Mouse (Mus musculus): ENCODE measurements around the gene Tmsb15b1. TPM values are rescaled to one million over a fixed set of nuclear protein-coding genes. Genes with fewer than 3 reads are reported as not detected.
"Not testable (repeated sequence)": the region's sequence is repeated elsewhere in the genome, so short reads cannot be mapped to it uniquely, and the experiment has no call there.

Tmsb15b1 gene
- polyA plus RNA-seq (2016; fragmentation: Nextera tagmentation; extraction: Ambion mirVana): 22.7 and 25.2 TPM in 2 replicates

- H3K4me3 ChIP-seq: peak within 1 kb of the TSS; percentile 58
- peak; percentile 81 for DNase-seq (ENCODE audit: low spot score)
- no peak within 1 kb of the TSS for H3K27ac ChIP-seq (replicated peaks)
- H3K9me3 ChIP-seq: no peaks in the 10 kb centered on the region
- H3K4me1 ChIP-seq: no peaks in the 10 kb centered on the region
- WGBS: 21% methylated on average over 15 of the region's 15 CpGs
- H3K27me3 ChIP-seq (replicated peaks; ENCODE audit: low read depth, poor library complexity, severe bottlenecking): no peaks in the 10 kb centered on the region
- H3K36me3 ChIP-seq (replicated peaks): no peaks in the 10 kb centered on the region
Measured at GRCm38 (mm10) chrX:136976424-136977084, at the start of gene Tmsb15b1, which contains the start of gene Tmsb15l. Gene Tmsb15b1 (minus strand): TSS chrX:136976874. Gene Tmsb15l (minus strand): TSS chrX:136976869.

GRCm38 (mm10) chrX:137019310-137019709, 42.6 kb upstream of the Tmsb15b1 start:
- 14% methylated on average over 1 of the region's 1 CpGs for WGBS
- peak; percentile 50 for DNase-seq (ENCODE audit: low spot score)
- no peak overlapping the region for H3K27ac ChIP-seq (replicated peaks)

GRCm38 (mm10) chrX:137017668-137018067, 41.0 kb upstream of the Tmsb15b1 start:
- 33% methylated on average over 1 of the region's 1 CpGs for WGBS
- Histone ChIP-seq H3K4me1 (no peaks in the 10 kb centered on the region), H3K36me3 (replicated peaks) (no peaks in the 10 kb centered on the region; the same call in 1 of the 2 replicates), H3K9me3 (no peaks in the 10 kb centered on the region), H3K4me3 (no peak overlapping the region), H3K27me3 (replicated peaks; ENCODE audit: low read depth, poor library complexity, severe bottlenecking) (peaks cover 4% of the 10 kb centered on the region; the same call in 1 of the 2 replicates), H3K27ac (replicated peaks) (no peak overlapping the region)
- DNase-seq (ENCODE audit: low spot score): peak; percentile 25

More at GRCm38 (mm10) chrX:137019310-137019709, 42.6 kb upstream of the Tmsb15b1 start:
- no peaks in the 10 kb centered on the region for H3K9me3 ChIP-seq
- H3K36me3 ChIP-seq (replicated peaks): no peaks in the 10 kb centered on the region; the same call in 1 of the 2 replicates
- H3K4me1 ChIP-seq: no peaks in the 10 kb centered on the region
- H3K4me3 ChIP-seq: no peak overlapping the region
- peaks cover 4% of the 10 kb centered on the region; the same call in 1 of the 2 replicates for H3K27me3 ChIP-seq (replicated peaks; ENCODE audit: low read depth, poor library complexity, severe bottlenecking)

GRCm38 (mm10) chrX:137015099-137015709, 38.5 kb upstream of the Tmsb15b1 start:
- Histone ChIP-seq H3K4me1 (no peaks in the 10 kb centered on the region), H3K27me3 (replicated peaks; ENCODE audit: low read depth, poor library complexity, severe bottlenecking) (no peaks in the 10 kb centered on the region), H3K36me3 (replicated peaks) (peaks cover 15% of the 10 kb centered on the region), H3K9me3 (no peaks in the 10 kb centered on the region), H3K27ac (replicated peaks) (no peak overlapping the region), H3K4me3 (no peak overlapping the region)
- WGBS: 58% methylated on average over 6 of the region's 6 CpGs
- peak; percentile 42 for DNase-seq (ENCODE audit: low spot score)

GRCm38 (mm10) chrX:136996256-136996655, 19.6 kb upstream of the Tmsb15b1 start:
- no peaks in the 10 kb centered on the region for H3K9me3 ChIP-seq
- 83% methylated on average over 2 of the region's 2 CpGs for WGBS
- H3K4me1 ChIP-seq: peaks cover 14% of the 10 kb centered on the region
- peaks cover 60% of the 10 kb centered on the region for H3K27me3 ChIP-seq (replicated peaks; ENCODE audit: low read depth, poor library complexity, severe bottlenecking)
- DNase-seq (ENCODE audit: low spot score): no peak
- H3K27ac ChIP-seq (replicated peaks): no peak overlapping the region
- peaks cover under 1% of the 10 kb centered on the region for H3K36me3 ChIP-seq (replicated peaks)
- H3K4me3 ChIP-seq: no peak overlapping the region

GRCm38 (mm10) chrX:136993641-136994040, 17.0 kb upstream of the Tmsb15b1 start:
- H3K4me1 ChIP-seq: peaks cover 14% of the 10 kb centered on the region
- H3K36me3 ChIP-seq (replicated peaks): no peaks in the 10 kb centered on the region
- peak overlapping the region; percentile 57 for H3K4me3 ChIP-seq
- DNase-seq (ENCODE audit: low spot score): peak; percentile 16
- H3K27ac ChIP-seq (replicated peaks): peak overlapping the region; percentile 74; the same call in 1 of the 2 replicates
- H3K27me3 ChIP-seq (replicated peaks; ENCODE audit: low read depth, poor library complexity, severe bottlenecking): peaks cover 72% of the 10 kb centered on the region
- WGBS: 28% methylated on average over 14 of the region's 14 CpGs
- H3K9me3 ChIP-seq: no peaks in the 10 kb centered on the region

GRCm38 (mm10) chrX:136992978-136993547, 16.4 kb upstream of the Tmsb15b1 start, which contains the start of gene Zcchc18:
Gene Zcchc18 (plus strand): TSS chrX:136993155.
- DNase-seq (ENCODE audit: low spot score): peak; percentile 89
- Histone ChIP-seq H3K36me3 (replicated peaks) (no peaks in the 10 kb centered on the region), H3K9me3 (no peaks in the 10 kb centered on the region), H3K4me3 (peak within 1 kb of the TSS; percentile 57), H3K27me3 (replicated peaks; ENCODE audit: low read depth, poor library complexity, severe bottlenecking) (peaks cover 73% of the 10 kb centered on the region), H3K4me1 (peaks cover 14% of the 10 kb centered on the region), H3K27ac (replicated peaks) (peak within 1 kb of the TSS; percentile 74)
- 20% methylated on average over 26 of the region's 26 CpGs for WGBS

- H3K36me3 ChIP-seq (replicated peaks): no peaks in the 10 kb centered on the region
- H3K27me3 ChIP-seq (replicated peaks; ENCODE audit: low read depth, poor library complexity, severe bottlenecking): peaks cover 78% of the 10 kb centered on the region
- DNase-seq (ENCODE audit: low spot score): no peak
- peaks cover 14% of the 10 kb centered on the region for H3K4me1 ChIP-seq
- H3K9me3 ChIP-seq: no peaks in the 10 kb centered on the region
- H3K27ac ChIP-seq (replicated peaks): peak overlapping the region; percentile 74
- 19% methylated on average over 19 of the region's 19 CpGs for WGBS
- peak overlapping the region; percentile 57 for H3K4me3 ChIP-seq
Measured at GRCm38 (mm10) chrX:136992191-136992965, 15.7 kb upstream of the Tmsb15b1 start.

GRCm38 (mm10) chrX:136991274-136991673, 14.6 kb upstream of the Tmsb15b1 start:
- no peak overlapping the region for H3K27ac ChIP-seq (replicated peaks)
- H3K27me3 ChIP-seq (replicated peaks; ENCODE audit: low read depth, poor library complexity, severe bottlenecking): peaks cover 68% of the 10 kb centered on the region
- no peaks in the 10 kb centered on the region for H3K36me3 ChIP-seq (replicated peaks)
- WGBS: 61% methylated on average over 2 of the region's 2 CpGs
- no peak overlapping the region for H3K4me3 ChIP-seq
- no peak for DNase-seq (ENCODE audit: low spot score)
- no peaks in the 10 kb centered on the region for H3K9me3 ChIP-seq
- H3K4me1 ChIP-seq: peaks cover 14% of the 10 kb centered on the region

- H3K4me3 ChIP-seq: no peak overlapping the region
- no peaks in the 10 kb centered on the region for H3K9me3 ChIP-seq
- peaks cover 16% of the 10 kb centered on the region for H3K27me3 ChIP-seq (replicated peaks; ENCODE audit: low read depth, poor library complexity, severe bottlenecking)
- no peak overlapping the region for H3K27ac ChIP-seq (replicated peaks)
- no peaks in the 10 kb centered on the region for H3K4me1 ChIP-seq
- H3K36me3 ChIP-seq (replicated peaks): no peaks in the 10 kb centered on the region
- DNase-seq (ENCODE audit: low spot score): no peak
Measured at GRCm38 (mm10) chrX:136986039-136986438, 9.4 kb upstream of the Tmsb15b1 start.

GRCm38 (mm10) chrX:136978616-136979015, 1.9 kb upstream of the Tmsb15b1 start:
- DNase-seq (ENCODE audit: low spot score): no peak
- Histone ChIP-seq H3K4me1 (no peaks in the 10 kb centered on the region), H3K36me3 (replicated peaks) (no peaks in the 10 kb centered on the region), H3K4me3 (no peak overlapping the region), H3K27me3 (replicated peaks; ENCODE audit: low read depth, poor library complexity, severe bottlenecking) (no peaks in the 10 kb centered on the region), H3K9me3 (no peaks in the 10 kb centered on the region), H3K27ac (replicated peaks) (no peak overlapping the region)

- not testable (repeated sequence) for H3K27ac ChIP-seq (replicated peaks); H3K27me3 ChIP-seq (replicated peaks; ENCODE audit: low read depth, poor library complexity, severe bottlenecking); DNase-seq (ENCODE audit: low spot score); H3K4me1 ChIP-seq; H3K36me3 ChIP-seq (replicated peaks); H3K9me3 ChIP-seq
- peak within 1 kb of the TSS; percentile 58 for H3K4me3 ChIP-seq
- 88% methylated on average over 6 of the region's 6 CpGs for WGBS
Measured at GRCm38 (mm10) chrX:136975397-136975796, 1.3 kb downstream of the Tmsb15b1 start, which contains the start of gene Tmsb15b2. Gene Tmsb15b2 (minus strand): TSS chrX:136975497.

Measured in embryonic facial prominence, embryonic 10.5 days (tissue).